Mouse (Mus musculus): ENCODE results near the gene Psmb9. TPM values are rescaled to one million over a fixed set of nuclear protein-coding genes. Genes with fewer than 3 reads are reported as not detected.

Psmb9 gene
- polyA plus RNA-seq, 1 experiment from 2014 or later: 1.5 TPM

- Histone ChIP-seq H3K4me1 (peaks cover 15% of the 10 kb centered on the region), H3K4me3 (no peak within 1 kb of the TSS), H3K4me2 (replicated peaks) (no peak within 1 kb of the TSS), H3K27ac (replicated peaks) (no peak within 1 kb of the TSS), H3K9ac (replicated peaks) (no peak within 1 kb of the TSS), H3K9me3 (no peaks in the 10 kb centered on the region), H3K36me3 (no peaks in the 10 kb centered on the region), H3K27me3 (peaks cover 42% of the 10 kb centered on the region)
- ATAC-seq (ENCODE audit: low FRiP score, low read depth): no peak
- WGBS: 33% methylated on average over 5 of the region's 7 CpGs
Measured at GRCm38 (mm10) chr17:34143033-34143432, 44.5 kb downstream of the Psmb9 start, which contains the start of gene H2-DMb2. Gene H2-DMb2, plus strand, starts transcription at chr17:34143307.

- H3K4me1 ChIP-seq: peaks cover 15% of the 10 kb centered on the region
- H3K9me3 ChIP-seq: no peaks in the 10 kb centered on the region
- H3K27ac ChIP-seq (replicated peaks): no peak overlapping the region
- peaks cover 47% of the 10 kb centered on the region for H3K27me3 ChIP-seq
- H3K36me3 ChIP-seq: no peaks in the 10 kb centered on the region
- no peak overlapping the region for H3K4me2 ChIP-seq (replicated peaks)
- no peak overlapping the region for H3K4me3 ChIP-seq
- WGBS: 86% methylated on average over 7 of the region's 7 CpGs
- ATAC-seq (ENCODE audit: low FRiP score, low read depth): no peak
- H3K9ac ChIP-seq (replicated peaks): no peak overlapping the region
Measured at GRCm38 (mm10) chr17:34142456-34143010, 45.0 kb downstream of the Psmb9 start.

- Histone ChIP-seq H3K4me3 (no peak overlapping the region), H3K36me3 (no peaks in the 10 kb centered on the region), H3K27ac (replicated peaks) (no peak overlapping the region), H3K27me3 (peaks cover 58% of the 10 kb centered on the region), H3K9ac (replicated peaks) (no peak overlapping the region), H3K4me2 (replicated peaks) (no peak overlapping the region), H3K4me1 (peaks cover 15% of the 10 kb centered on the region), H3K9me3 (no peaks in the 10 kb centered on the region)
- WGBS: 55% methylated on average over 4 of the region's 4 CpGs
- ATAC-seq (ENCODE audit: low FRiP score, low read depth): no peak
Measured at GRCm38 (mm10) chr17:34141448-34141847, 46.1 kb downstream of the Psmb9 start.

GRCm38 (mm10) chr17:34140240-34140639 lies 47.3 kb downstream of the Psmb9 start:
- H3K36me3 ChIP-seq: no peaks in the 10 kb centered on the region
- H3K4me1 ChIP-seq: peaks cover 15% of the 10 kb centered on the region
- ATAC-seq (ENCODE audit: low FRiP score, low read depth): no peak
- no peaks in the 10 kb centered on the region for H3K9me3 ChIP-seq
- H3K4me3 ChIP-seq: no peak overlapping the region
- H3K4me2 ChIP-seq (replicated peaks): no peak overlapping the region
- 17% methylated on average over 5 of the region's 5 CpGs for WGBS
- H3K9ac ChIP-seq (replicated peaks): no peak overlapping the region
- H3K27me3 ChIP-seq: peaks cover 65% of the 10 kb centered on the region
- H3K27ac ChIP-seq (replicated peaks): no peak overlapping the region

- Histone ChIP-seq H3K9me3 (no peaks in the 10 kb centered on the region), H3K4me3 (peak overlapping the region; percentile 31), H3K4me1 (peaks cover 15% of the 10 kb centered on the region), H3K4me2 (replicated peaks) (peak overlapping the region; percentile 53), H3K27me3 (peaks cover 65% of the 10 kb centered on the region), H3K27ac (replicated peaks) (no peak overlapping the region), H3K9ac (replicated peaks) (no peak overlapping the region), H3K36me3 (no peaks in the 10 kb centered on the region)
- ATAC-seq (ENCODE audit: low FRiP score, low read depth): no peak
- whole genome bisulfite sequencing: under 1% methylated on average over 16 of the region's 16 CpGs
Measured at GRCm38 (mm10) chr17:34139416-34139815, 48.1 kb downstream of the Psmb9 start.

- no peak for ATAC-seq (ENCODE audit: low FRiP score, low read depth)
- peaks cover 65% of the 10 kb centered on the region for H3K27me3 ChIP-seq
- WGBS: 76% methylated on average over 7 of the region's 7 CpGs
Measured at GRCm38 (mm10) chr17:34138655-34139054, 48.9 kb downstream of the Psmb9 start.

GRCm38 (mm10) chr17:34137601-34138000 lies 50.0 kb downstream of the Psmb9 start:
- H3K4me3 ChIP-seq: no peak overlapping the region
- 81% methylated on average over 7 of the region's 7 CpGs for WGBS
- H3K27ac ChIP-seq (replicated peaks): no peak overlapping the region
- no peak overlapping the region for H3K4me2 ChIP-seq (replicated peaks)
- no peak for ATAC-seq (ENCODE audit: low FRiP score, low read depth)
- no peaks in the 10 kb centered on the region for H3K36me3 ChIP-seq
- H3K4me1 ChIP-seq: peaks cover 12% of the 10 kb centered on the region
- no peaks in the 10 kb centered on the region for H3K9me3 ChIP-seq
- H3K9ac ChIP-seq (replicated peaks): no peak overlapping the region
- peaks cover 62% of the 10 kb centered on the region for H3K27me3 ChIP-seq

More at GRCm38 (mm10) chr17:34138655-34139054, 48.9 kb downstream of the Psmb9 start:
- H3K4me1 ChIP-seq: peaks cover 15% of the 10 kb centered on the region
- no peak overlapping the region for H3K27ac ChIP-seq (replicated peaks)
- no peaks in the 10 kb centered on the region for H3K9me3 ChIP-seq
- no peak overlapping the region for H3K9ac ChIP-seq (replicated peaks)
- H3K4me3 ChIP-seq: no peak overlapping the region
- no peaks in the 10 kb centered on the region for H3K36me3 ChIP-seq
- H3K4me2 ChIP-seq (replicated peaks): no peak overlapping the region

- Histone ChIP-seq H3K27ac (replicated peaks) (no peak overlapping the region), H3K36me3 (no peaks in the 10 kb centered on the region), H3K9ac (replicated peaks) (no peak overlapping the region), H3K4me2 (replicated peaks) (peak overlapping the region; percentile 61), H3K4me3 (peak overlapping the region; percentile 36), H3K9me3 (no peaks in the 10 kb centered on the region), H3K4me1 (peaks cover 15% of the 10 kb centered on the region), H3K27me3 (peaks cover 48% of the 10 kb centered on the region)
- peak; percentile 98 for ATAC-seq (ENCODE audit: low FRiP score, low read depth)
- 7% methylated on average over 31 of the region's 31 CpGs for WGBS
Measured at GRCm38 (mm10) chr17:34135297-34136224, 52.0 kb downstream of the Psmb9 start.

- Histone ChIP-seq H3K27ac (replicated peaks) (no peak overlapping the region), H3K4me1 (peaks cover 11% of the 10 kb centered on the region), H3K9ac (replicated peaks) (no peak overlapping the region), H3K9me3 (no peaks in the 10 kb centered on the region), H3K4me2 (replicated peaks) (no peak overlapping the region), H3K36me3 (no peaks in the 10 kb centered on the region), H3K4me3 (no peak overlapping the region), H3K27me3 (peaks cover 40% of the 10 kb centered on the region)
- 86% methylated on average over 3 of the region's 3 CpGs for WGBS
- ATAC-seq (ENCODE audit: low FRiP score, low read depth): no peak
Measured at GRCm38 (mm10) chr17:34134451-34134850, 53.1 kb downstream of the Psmb9 start.

GRCm38 (mm10) chr17:34133289-34133688 lies 54.3 kb downstream of the Psmb9 start:
- no peak overlapping the region for H3K4me2 ChIP-seq (replicated peaks)
- H3K4me1 ChIP-seq: peaks cover 11% of the 10 kb centered on the region; the same call in 1 of the 2 replicates
- no peaks in the 10 kb centered on the region for H3K9me3 ChIP-seq
- H3K27ac ChIP-seq (replicated peaks): no peak overlapping the region
- ATAC-seq (ENCODE audit: low FRiP score, low read depth): no peak
- peaks cover 37% of the 10 kb centered on the region for H3K27me3 ChIP-seq
- no peaks in the 10 kb centered on the region for H3K36me3 ChIP-seq
- H3K9ac ChIP-seq (replicated peaks): no peak overlapping the region
- no peak overlapping the region for H3K4me3 ChIP-seq
- WGBS: 86% methylated on average over 11 of the region's 11 CpGs

Data from midbrain, embryonic 12.5 days (tissue).